Mouse (Mus musculus) embryonic facial prominence, embryonic 14.5 days (tissue): ENCODE measurements around the gene Aqp6. TPM values are rescaled to one million over a fixed set of nuclear protein-coding genes. Genes with fewer than 3 reads are reported as not detected.
A peak's percentile ranks its signal among the peaks of the same experiment; 100 is the strongest.

ENCODE experiments used
- ATAC-seq: fragments of 200-750 bp; cut with Nextera tagmentation; 2 replicates; pipeline ENCODE4 v1.8.0; 2017; ENCODE audit warnings: low read depth, moderate number of reproducible peaks, moderate TSS enrichment
- DNase-seq: peaks from one replicate; pipeline ENCODE4 v3.0.0-alpha.2; 2015; ENCODE audit warnings: low spot score
- H3K27ac ChIP-seq: fragments of 300-500 bp; sonication (generic); replicated peaks from 2 replicates; pipeline ENCODE4 v1.5.1; 2014; ENCODE audit warnings: low read depth, mild to moderate bottlenecking, low read length, moderate library complexity
- H3K27me3 ChIP-seq: fragments of 300-500 bp; sonication (generic); replicated peaks from 2 replicates; pipeline ENCODE4 v1.6.1; 2014; ENCODE audit warnings: low read length; ENCODE audit not compliant: control insufficient read depth, insufficient read depth
- H3K36me3 ChIP-seq: fragments of 300-500 bp; sonication (generic); 2 replicates; pipeline ENCODE4 v1.6.1; 2014; ENCODE audit warnings: low read length, mixed read lengths; ENCODE audit not compliant: control insufficient read depth, insufficient read depth
- H3K4me1 ChIP-seq: fragments of 300-500 bp; sonication (generic); 2 replicates; pipeline ENCODE4 v1.6.1; 2014; ENCODE audit warnings: antibody characterized with exemption, low read length; ENCODE audit not compliant: control insufficient read depth, insufficient read depth
- H3K4me2 ChIP-seq: fragments of 300-500 bp; sonication (generic); 2 replicates; pipeline ENCODE4 v1.6.1; 2014; ENCODE audit warnings: low read depth, mild to moderate bottlenecking, low read length, moderate library complexity, mixed read lengths
- H3K4me3 ChIP-seq: fragments of 300-500 bp; sonication (generic); 2 replicates; pipeline ENCODE4 v1.5.1; 2014; ENCODE audit warnings: low read depth, mild to moderate bottlenecking, low read length
- H3K9ac ChIP-seq: fragments of 300-500 bp; sonication (generic); 2 replicates; pipeline ENCODE4 v1.6.1; 2014; ENCODE audit warnings: low read depth, mild to moderate bottlenecking, low read length, moderate library complexity, mixed read lengths
- H3K9me3 ChIP-seq: fragments of 300-500 bp; sonication (generic); 2 replicates; pipeline ENCODE4 v1.6.1; 2016; ENCODE audit warnings: low read length; ENCODE audit not compliant: control insufficient read depth
- WGBS: fragments of 180-500 bp; shearing (Covaris S2); extraction: QIAGEN DNeasy Blood & Tissue Kit; methylation state at CpG from one replicate; pipeline ENCODE4 v1.1.7; 2014; 5-methylcytosine and 5-hydroxymethylcytosine counted together
- polyA plus RNA-seq: library from polyadenylated mRNA; unstranded; fragments of >200 nt; fragmentation: Nextera tagmentation; extraction: Ambion mirVana; gene quantifications from 2 replicates; pipeline ENCODE4 v1.2.1, GENCODE M21; 2014

Aqp6 gene
- polyA plus RNA-seq, 1 experiment from 2014 or later, result not detected

DNA sequence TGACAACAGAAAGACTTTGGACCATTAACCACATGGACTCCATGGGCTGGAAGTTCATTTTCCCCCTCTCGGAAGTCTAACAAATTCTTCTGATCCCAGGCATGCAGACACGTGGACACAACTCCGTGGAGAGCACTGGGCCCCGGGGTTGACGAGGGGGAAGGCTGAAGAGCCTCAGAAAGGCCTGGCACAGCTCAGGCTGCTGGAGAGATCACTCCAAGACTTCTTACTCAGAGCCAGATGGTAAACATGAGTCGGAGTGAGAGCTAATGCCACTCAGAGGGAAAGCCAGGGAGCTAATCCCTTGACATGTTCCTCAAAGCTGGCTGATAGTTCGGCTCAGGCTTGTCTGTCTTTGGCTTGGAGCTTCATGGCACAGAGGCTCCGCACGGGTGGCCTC lies 14.0 kb downstream of the Aqp6 start:
- peaks cover 8% of the 10 kb centered on the region; the same call in 1 of the 2 replicates for H3K36me3 ChIP-seq
- no peak overlapping the region for H3K9ac ChIP-seq
- ATAC-seq (peak; percentile 55; the same call in 1 of the 2 replicates), DNase-seq (peak; percentile 65)
- WGBS, result 21% methylated on average over 9 of the region's 9 CpGs
- peak overlapping the region; percentile 9 for H3K27ac ChIP-seq
- H3K4me2 ChIP-seq, result peak overlapping the region; percentile 21
- H3K4me3 ChIP-seq, result no peak overlapping the region
- peaks cover 14% of the 10 kb centered on the region; the same call in 1 of the 2 replicates for H3K4me1 ChIP-seq
- no peaks in the 10 kb centered on the region for H3K9me3 ChIP-seq
- H3K27me3 ChIP-seq, result peaks cover 2% of the 10 kb centered on the region; the same call in 1 of the 2 replicates

DNA sequence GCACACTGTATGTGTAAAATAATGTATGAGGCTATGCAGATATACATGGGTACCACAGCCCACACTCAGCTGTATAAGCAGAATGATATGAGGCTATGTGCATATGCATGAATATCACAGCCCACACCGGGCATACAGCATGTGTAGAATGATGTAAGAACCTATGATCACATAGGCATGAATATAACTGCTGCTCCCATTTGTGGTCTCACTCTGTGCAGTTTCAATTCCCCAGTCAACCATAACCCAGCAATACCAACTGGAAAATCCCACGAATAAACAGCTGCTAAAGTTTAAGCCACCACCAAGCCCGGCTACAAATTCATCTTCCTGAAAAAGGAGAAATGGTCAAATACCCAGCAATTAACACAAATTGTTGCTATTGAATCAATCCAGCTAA lies 17.4 kb downstream of the Aqp6 start:
- Histone ChIP-seq H3K27me3 (no peaks in the 10 kb centered on the region; the same call in 1 of the 2 replicates), H3K4me1 (peaks cover 14% of the 10 kb centered on the region; the same call in 1 of the 2 replicates), H3K36me3 (peaks cover 39% of the 10 kb centered on the region), H3K9me3 (no peaks in the 10 kb centered on the region), H3K9ac (no peak overlapping the region), H3K4me2 (no peak overlapping the region), H3K27ac (no peak overlapping the region), H3K4me3 (no peak overlapping the region)
- DNase-seq, result no peak
- WGBS, result 75% methylated on average over 3 of the region's 3 CpGs
- ATAC-seq, result no peak

DNA sequence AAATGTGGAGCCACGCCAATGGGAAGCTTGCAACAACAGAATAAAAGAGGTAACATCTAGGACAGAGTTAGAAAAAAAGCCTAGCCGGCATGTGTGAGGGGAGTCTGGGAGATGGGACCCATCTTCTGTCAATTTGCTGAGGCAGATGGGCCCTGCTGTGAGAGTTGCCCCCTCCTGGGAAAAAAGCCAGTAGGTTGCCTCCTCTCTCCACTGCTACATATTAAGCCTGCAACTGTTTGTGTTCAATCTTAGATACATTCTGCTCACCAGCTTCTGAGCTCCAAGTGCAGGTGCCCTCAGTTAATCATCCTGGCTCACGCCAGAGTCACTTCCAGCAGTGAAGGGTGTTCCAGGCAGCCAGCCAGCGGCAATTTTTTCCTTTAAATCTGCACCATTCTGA lies 18.6 kb downstream of the Aqp6 start:
- no peak overlapping the region for H3K9ac ChIP-seq
- H3K9me3 ChIP-seq, result no peaks in the 10 kb centered on the region
- H3K4me3 ChIP-seq, result no peak overlapping the region
- no peak overlapping the region for H3K4me2 ChIP-seq
- H3K36me3 ChIP-seq, result peaks cover 50% of the 10 kb centered on the region
- ATAC-seq, result no peak
- no peaks in the 10 kb centered on the region for H3K27me3 ChIP-seq
- DNase-seq, result no peak
- WGBS, result 75% methylated on average over 4 of the region's 4 CpGs
- peaks cover 7% of the 10 kb centered on the region; the same call in 1 of the 2 replicates for H3K4me1 ChIP-seq
- no peak overlapping the region for H3K27ac ChIP-seq

DNA sequence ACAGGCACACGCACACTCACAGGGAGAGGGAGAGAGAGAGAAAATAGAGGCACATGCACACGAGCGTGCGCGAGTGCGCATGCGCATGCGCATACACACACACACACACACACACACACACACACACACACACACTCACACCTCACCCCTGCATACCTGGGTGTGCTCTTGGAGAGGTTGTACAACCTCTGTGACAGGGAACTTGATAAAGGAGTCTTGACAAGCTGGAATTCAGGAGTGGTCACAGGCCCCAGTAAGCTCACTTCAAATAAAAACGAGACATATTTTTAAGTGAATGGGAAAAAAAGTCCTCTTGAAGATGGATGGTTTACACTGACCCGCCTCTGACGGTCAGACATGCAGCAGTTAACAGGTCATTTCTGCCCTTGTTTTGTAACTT lies 20.9 kb downstream of the Aqp6 start:
- H3K9me3 ChIP-seq, result no peaks in the 10 kb centered on the region
- DNase-seq (no peak), ATAC-seq (no peak)
- H3K36me3 ChIP-seq, result peaks cover 72% of the 10 kb centered on the region
- H3K4me3 ChIP-seq, result no peak overlapping the region
- H3K4me1 ChIP-seq, result no peaks in the 10 kb centered on the region
- no peak overlapping the region for H3K9ac ChIP-seq
- WGBS, result 94% methylated on average over 11 of the region's 11 CpGs
- no peak overlapping the region for H3K4me2 ChIP-seq
- no peak overlapping the region for H3K27ac ChIP-seq
- H3K27me3 ChIP-seq, result no peaks in the 10 kb centered on the region

DNA sequence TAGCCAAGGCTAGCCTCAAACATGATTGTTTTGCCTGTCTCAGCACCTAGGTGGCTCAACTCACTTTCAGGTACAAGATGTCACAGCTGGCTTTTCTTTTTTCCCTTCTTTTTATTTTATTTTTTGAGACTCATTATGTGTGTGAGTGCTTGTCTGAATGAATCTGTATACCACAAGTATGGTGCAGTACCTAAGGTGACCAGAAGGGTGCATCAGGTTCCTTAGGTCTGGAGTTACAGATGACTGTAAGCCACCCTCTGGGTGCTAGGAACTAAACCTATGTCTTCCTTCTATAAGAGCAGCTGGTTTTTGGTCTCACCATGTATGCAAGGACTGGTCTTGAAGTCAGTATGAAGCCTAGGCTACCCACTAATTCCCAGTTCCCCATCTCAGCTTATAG lies 30.4 kb downstream of the Aqp6 start:
- no peak for DNase-seq
- Histone ChIP-seq H3K4me3 (no peak overlapping the region), H3K27ac (no peak overlapping the region), H3K27me3 (no peaks in the 10 kb centered on the region), H3K9ac (no peak overlapping the region), H3K36me3 (peaks cover 94% of the 10 kb centered on the region), H3K4me2 (no peak overlapping the region), H3K9me3 (no peaks in the 10 kb centered on the region), H3K4me1 (no peaks in the 10 kb centered on the region)
- ATAC-seq, result no peak

DNA sequence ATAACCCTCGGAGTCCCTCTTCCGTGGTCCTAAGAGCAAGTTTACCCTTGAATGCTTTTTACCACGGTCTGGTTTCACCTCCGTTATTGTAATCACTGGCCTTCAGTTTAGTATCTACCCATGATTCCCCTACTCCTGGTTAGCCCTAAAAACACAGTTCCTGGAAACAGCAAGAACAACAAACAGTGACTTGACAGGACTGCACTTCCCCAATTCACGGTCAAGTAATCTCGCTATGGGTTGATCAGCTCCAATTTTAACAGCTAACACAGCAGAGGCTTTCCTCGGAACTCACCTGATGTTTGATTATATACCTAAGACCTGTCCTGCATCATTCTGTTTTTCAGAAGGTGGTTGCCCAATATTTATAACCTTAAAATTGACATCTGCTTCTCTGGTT lies 33.5 kb downstream of the Aqp6 start:
- WGBS, result 92% methylated on average over 7 of the region's 7 CpGs
- H3K9ac ChIP-seq, result no peak overlapping the region
- H3K27me3 ChIP-seq, result no peaks in the 10 kb centered on the region
- no peak overlapping the region for H3K4me2 ChIP-seq
- no peak overlapping the region for H3K27ac ChIP-seq
- DNase-seq (no peak), ATAC-seq (no peak)
- H3K9me3 ChIP-seq, result no peaks in the 10 kb centered on the region
- H3K36me3 ChIP-seq, result peaks cover 90% of the 10 kb centered on the region
- H3K4me3 ChIP-seq, result no peak overlapping the region
- H3K4me1 ChIP-seq, result no peaks in the 10 kb centered on the region

DNA sequence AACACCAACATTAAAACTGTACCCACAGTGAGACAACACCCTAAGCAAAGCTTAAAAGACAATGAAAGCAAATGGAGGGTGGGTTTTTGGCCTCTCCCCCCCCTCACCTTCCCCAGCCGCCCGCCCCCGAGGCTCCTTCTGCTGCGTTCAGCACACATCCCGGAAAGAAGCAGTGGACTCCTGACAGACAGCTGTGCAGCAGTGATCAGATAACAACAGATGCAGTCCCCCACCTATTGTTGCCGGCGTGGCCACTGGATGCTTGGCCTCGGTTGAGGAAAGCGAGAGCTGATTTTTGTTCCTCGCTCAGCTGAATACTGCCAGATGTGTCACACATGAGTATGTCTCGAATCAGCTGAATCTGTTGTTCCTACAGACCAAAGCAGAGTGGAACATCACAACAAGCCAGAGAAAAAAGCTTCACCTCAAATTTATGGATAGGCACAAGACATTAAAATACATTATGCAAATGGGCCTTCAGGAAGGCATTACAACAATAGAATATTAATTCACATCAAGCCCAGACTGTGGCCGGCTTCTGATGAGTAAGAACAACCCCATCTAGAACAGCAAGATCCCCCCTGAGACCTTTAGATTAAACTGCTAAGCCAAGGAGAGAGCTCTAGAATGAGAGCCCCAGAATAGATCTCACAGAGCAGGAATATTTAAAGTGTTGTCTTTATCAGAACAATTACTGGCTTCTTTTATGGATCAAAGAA lies 36.4 kb downstream of the Aqp6 start:
- Histone ChIP-seq H3K4me3 (no peak overlapping the region), H3K9me3 (no peaks in the 10 kb centered on the region), H3K36me3 (peaks cover 80% of the 10 kb centered on the region), H3K4me2 (no peak overlapping the region), H3K4me1 (no peaks in the 10 kb centered on the region), H3K27me3 (no peaks in the 10 kb centered on the region), H3K9ac (no peak overlapping the region), H3K27ac (no peak overlapping the region; the same call in 1 of the 2 replicates)
- ATAC-seq (no peak), DNase-seq (peak; percentile 44)
- 71% methylated on average over 12 of the region's 12 CpGs for WGBS

DNA sequence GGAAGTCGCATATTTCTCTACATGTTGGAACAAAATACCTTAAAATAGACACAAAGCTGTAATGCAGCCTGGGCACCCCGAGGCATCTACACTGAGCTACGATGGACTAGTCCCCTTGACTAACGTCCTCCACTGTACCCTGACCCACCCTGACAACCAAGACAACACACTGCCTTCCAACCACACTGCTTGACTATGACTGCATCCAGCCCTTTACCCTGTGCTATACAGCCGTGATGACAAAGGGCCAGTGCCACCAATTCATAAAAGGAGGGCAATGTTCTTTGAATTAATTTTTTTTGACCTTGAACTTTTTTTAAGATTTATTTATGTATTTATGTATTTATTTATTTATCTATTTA lies 36.9 kb downstream of the Aqp6 start:
- H3K36me3 ChIP-seq, result peaks cover 74% of the 10 kb centered on the region
- no peak overlapping the region for H3K9ac ChIP-seq
- no peak overlapping the region for H3K4me3 ChIP-seq
- H3K4me1 ChIP-seq, result no peaks in the 10 kb centered on the region
- no peaks in the 10 kb centered on the region for H3K27me3 ChIP-seq
- H3K9me3 ChIP-seq, result no peaks in the 10 kb centered on the region
- 78% methylated on average over 5 of the region's 5 CpGs for WGBS
- DNase-seq (no peak), ATAC-seq (no peak)
- no peak overlapping the region for H3K27ac ChIP-seq
- no peak overlapping the region for H3K4me2 ChIP-seq

DNA sequence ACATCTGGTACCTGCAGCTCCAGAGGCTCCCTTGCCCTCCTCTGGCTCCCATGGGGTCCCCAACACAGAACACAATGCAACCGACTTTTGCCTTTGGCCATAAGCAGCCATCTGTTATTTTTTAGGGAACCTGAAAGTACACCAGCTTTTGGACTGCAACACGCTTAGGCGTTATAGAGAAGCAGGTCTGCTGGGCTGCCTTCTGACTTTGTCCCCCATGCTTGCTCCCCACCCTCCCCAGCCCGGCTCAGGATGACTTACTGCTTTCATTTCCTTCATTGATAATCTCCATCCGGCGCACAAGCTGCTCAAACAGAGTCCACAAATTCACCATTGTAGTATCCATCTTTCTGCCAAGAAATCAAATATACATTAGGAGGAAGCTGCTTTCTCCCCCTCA lies 41.4 kb downstream of the Aqp6 start:
- ATAC-seq (no peak), DNase-seq (no peak)
- peaks cover 4% of the 10 kb centered on the region; the same call in 1 of the 2 replicates for H3K4me1 ChIP-seq
- H3K36me3 ChIP-seq, result peaks cover 32% of the 10 kb centered on the region
- no peak overlapping the region for H3K4me3 ChIP-seq
- no peak overlapping the region for H3K4me2 ChIP-seq
- H3K9me3 ChIP-seq, result no peaks in the 10 kb centered on the region
- H3K9ac ChIP-seq, result 0 out of 2 replicates have a peak overlapping the region, but pooled peaks have one; percentile 6
- no peak overlapping the region for H3K27ac ChIP-seq
- no peaks in the 10 kb centered on the region for H3K27me3 ChIP-seq
- WGBS, result 69% methylated on average over 6 of the region's 6 CpGs
